In genomic region chr11:53469294-53469967, GRCm38 (mm10) we compare ENCODE assay signal across 10 mouse cellular contexts. TPM values are rescaled to one million over a fixed set of nuclear protein-coding genes. Genes with fewer than 3 reads are reported as not detected.
DNase-seq lines count a peak whose midpoint lies in the region; ATAC-seq lines count a peak whose summit lies in the region.
"Had no signal": no experiment of that assay in that cellular context is flagged by ENCODE, and none has a peak within 500 bp of the region (broad histone marks: within the 10 kb centered on the region; RNA-seq: fewer than 3 reads in every experiment).

No protein-coding gene starts in this region.

- H3K36me3 ChIP-seq in liver, embryonic 12.5 days, result no peaks in the 10 kb centered on the region
- H3K36me3 ChIP-seq in forebrain, embryonic 16.5 days (ENCODE audit: control insufficient read depth, insufficient read depth), result no peaks in the 10 kb centered on the region
- H3K36me3 ChIP-seq in midbrain, embryonic 14.5 days (ENCODE audit: control insufficient read depth, insufficient read depth, low read length), result no peaks in the 10 kb centered on the region

- peak overlapping the region; percentile 41 for H3K4me2 ChIP-seq in liver, embryonic 12.5 days
- peak overlapping the region; percentile 52 for H3K4me2 ChIP-seq in forebrain, embryonic 16.5 days (ENCODE audit: low read length)
- peak overlapping the region; percentile 50; the same call in 1 of the 2 replicates for H3K4me2 ChIP-seq in midbrain, embryonic 14.5 days (ENCODE audit: low read length)

- H3K9me3 ChIP-seq in liver, embryonic 12.5 days (replicated peaks), result no peaks in the 10 kb centered on the region
- no peaks in the 10 kb centered on the region for H3K9me3 ChIP-seq in forebrain, embryonic 16.5 days (ENCODE audit: control insufficient read depth, low read length)
- no peaks in the 10 kb centered on the region for H3K9me3 ChIP-seq in midbrain, embryonic 14.5 days (ENCODE audit: control insufficient read depth, low read length)

- peak; percentile 39 for DNase-seq in embryo, embryonic 9.5 days (ENCODE audit: extremely low spot score)
- no peak for DNase-seq in embryo, embryonic 11 days
- DNase-seq in liver, result no peak
- DNase-seq in midbrain, embryonic 14.5 days, result peak; percentile 13
- DNase-seq in adrenal gland, postnatal 14 days, result no peak
- no peak for DNase-seq in cerebellum, adult 9-10 months

- peaks cover 19% of the 10 kb centered on the region for H3K4me1 ChIP-seq in liver, embryonic 12.5 days
- peaks cover 32% of the 10 kb centered on the region for H3K4me1 ChIP-seq in forebrain, embryonic 16.5 days (replicated peaks; ENCODE audit: control insufficient read depth, insufficient read depth, low read length)
- H3K4me1 ChIP-seq in midbrain, embryonic 14.5 days (ENCODE audit: control insufficient read depth, insufficient read depth, low read length), result peaks cover 10% of the 10 kb centered on the region; the same call in 1 of the 2 replicates

- no peak for ATAC-seq in liver, embryonic 12.5 days
- ATAC-seq in forebrain, embryonic 16.5 days, result no peak; the same call in 1 of the 2 replicates
- 0 out of 2 replicates have a peak, but pooled peaks have one; percentile 20 for ATAC-seq in midbrain, embryonic 14.5 days (ENCODE audit: low FRiP score, low TSS enrichment)

- no peak overlapping the region for H3K4me3 ChIP-seq in liver, embryonic 12.5 days
- H3K4me3 ChIP-seq in forebrain, embryonic 16.5 days (replicated peaks; ENCODE audit: low read length), result no peak overlapping the region
- H3K4me3 ChIP-seq in midbrain, embryonic 14.5 days (replicated peaks; ENCODE audit: low read depth, low read length), result no peak overlapping the region

- peaks cover 97% of the 10 kb centered on the region for H3K27me3 ChIP-seq in liver, embryonic 12.5 days (replicated peaks)
- peaks cover 19% of the 10 kb centered on the region for H3K27me3 ChIP-seq in forebrain, embryonic 16.5 days (replicated peaks; ENCODE audit: control insufficient read depth, insufficient read depth, low read length)
- H3K27me3 ChIP-seq in midbrain, embryonic 14.5 days (ENCODE audit: control insufficient read depth, insufficient read depth, low read length), result peaks cover 44% of the 10 kb centered on the region

- WGBS in liver, embryonic 12.5 days (ENCODE audit: insufficient replicate concordance), result 42% methylated on average over 16 of the region's 16 CpGs
- WGBS in forebrain, embryonic 16.5 days, result 17% methylated on average over 16 of the region's 16 CpGs
- 35% methylated on average over 16 of the region's 16 CpGs for WGBS in midbrain, embryonic 14.5 days

- no peak overlapping the region for H3K27ac ChIP-seq in liver, embryonic 12.5 days
- no peak overlapping the region for H3K27ac ChIP-seq in forebrain, embryonic 16.5 days (ENCODE audit: low read length)
- no peak overlapping the region for H3K27ac ChIP-seq in midbrain, embryonic 14.5 days (replicated peaks; ENCODE audit: low read depth, low read length)

- no peak overlapping the region for H3K9ac ChIP-seq in liver, embryonic 12.5 days
- no peak overlapping the region for H3K9ac ChIP-seq in forebrain, embryonic 16.5 days (replicated peaks; ENCODE audit: low read depth, low read length)
- H3K9ac ChIP-seq in midbrain, embryonic 14.5 days (replicated peaks; ENCODE audit: low read length), result no peak overlapping the region

RNA-seq across cellular contexts. Expression of gene Gm9837, which starts 0.8 kb away (rescaled TPM):
- not detected in 2 replicates for polyA plus RNA-seq in liver, embryonic 12.5 days (2016; fragmentation: Nextera tagmentation; extraction: Ambion mirVana)
- polyA plus RNA-seq in forebrain, embryonic 16.5 days (2015; fragmentation: Nextera tagmentation; extraction: Ambion mirVana), result not detected in 2 replicates
- polyA plus RNA-seq in midbrain, embryonic 14.5 days (2014; fragmentation: Nextera tagmentation; extraction: Ambion mirVana), result not detected in 2 replicates
- total RNA-seq in adrenal gland, postnatal 14 days (2021), result not detected in 2 replicates
- total RNA-seq: gastrocnemius, postnatal 25 days; monocyte, adult 5-6 weeks had no signal

RNA-seq across cellular contexts. Expression of gene Gm9945, which starts 10.5 kb away (rescaled TPM):
- polyA plus RNA-seq in liver, embryonic 12.5 days (2016; fragmentation: Nextera tagmentation; extraction: Ambion mirVana), result 0.14 and 0.48 TPM in 2 replicates
- polyA plus RNA-seq in forebrain, embryonic 16.5 days (2015; fragmentation: Nextera tagmentation; extraction: Ambion mirVana), result not detected in 2 replicates
- not detected in 2 replicates for polyA plus RNA-seq in midbrain, embryonic 14.5 days (2014; fragmentation: Nextera tagmentation; extraction: Ambion mirVana)
- total RNA-seq in adrenal gland, postnatal 14 days (2021), result not detected in 2 replicates
- total RNA-seq: gastrocnemius, postnatal 25 days; monocyte, adult 5-6 weeks had no signal

RNA-seq across cellular contexts. Expression of gene Sowaha, which starts 10.6 kb away (rescaled TPM):
- polyA plus RNA-seq in liver, embryonic 12.5 days (2016; fragmentation: Nextera tagmentation; extraction: Ambion mirVana), result 9.8 and 10.1 TPM in 2 replicates
- 1.9 and 2.2 TPM in 2 replicates for polyA plus RNA-seq in forebrain, embryonic 16.5 days (2015; fragmentation: Nextera tagmentation; extraction: Ambion mirVana)
- polyA plus RNA-seq in midbrain, embryonic 14.5 days (2014; fragmentation: Nextera tagmentation; extraction: Ambion mirVana), result 0.50 and 0.69 TPM in 2 replicates
- total RNA-seq in adrenal gland, postnatal 14 days (2021), result 0.68 and 1.1 TPM in 2 replicates
- total RNA-seq: monocyte, adult 5-6 weeks had no signal

RNA-seq across cellular contexts. Expression of gene Shroom1, which starts 12.4 kb away (rescaled TPM):
- polyA plus RNA-seq in liver, embryonic 12.5 days (2016; fragmentation: Nextera tagmentation; extraction: Ambion mirVana), result 1.9 and 2.0 TPM in 2 replicates
- 2.2 and 2.7 TPM in 2 replicates for polyA plus RNA-seq in forebrain, embryonic 16.5 days (2015; fragmentation: Nextera tagmentation; extraction: Ambion mirVana)
- polyA plus RNA-seq in midbrain, embryonic 14.5 days (2014; fragmentation: Nextera tagmentation; extraction: Ambion mirVana), result 1.5 and 1.9 TPM in 2 replicates
- total RNA-seq in adrenal gland, postnatal 14 days (2021), result 3.9 and 5.7 TPM in 2 replicates
- total RNA-seq: monocyte, adult 5-6 weeks had no signal

RNA-seq across cellular contexts. Expression of gene Gm10447, which starts 12.5 kb away (rescaled TPM):
- polyA plus RNA-seq in liver, embryonic 12.5 days (2016; fragmentation: Nextera tagmentation; extraction: Ambion mirVana), result 0.05 and 0.10 TPM in 2 replicates
- not detected in 2 replicates for polyA plus RNA-seq in forebrain, embryonic 16.5 days (2015; fragmentation: Nextera tagmentation; extraction: Ambion mirVana)
- polyA plus RNA-seq in midbrain, embryonic 14.5 days (2014; fragmentation: Nextera tagmentation; extraction: Ambion mirVana), result not detected in 2 replicates
- total RNA-seq in adrenal gland, postnatal 14 days (2021), result not detected in 2 replicates
- total RNA-seq: gastrocnemius, postnatal 25 days; monocyte, adult 5-6 weeks had no signal

Comparison
In these comparisons a context has a peak if more than half of its experiments do, and no peak if none do; other contexts are left out.
1. DNase-seq: peak in embryo, embryonic 9.5 days (single experiment) and midbrain, embryonic 14.5 days (single experiment); none in embryo, embryonic 11 days (single experiment), liver (single experiment), adrenal gland, postnatal 14 days (single experiment) and cerebellum, adult 9-10 months (single experiment).
2. Peak in every context shown above with its lines, with median percentiles within 50 percentile points of each other: H3K4me2 ChIP-seq.